Mouse (Mus musculus) megakaryocyte-erythroid progenitor cell, adult 5 weeks (primary cell): ENCODE measurements around the gene Gm7954. TPM values are rescaled to one million over a fixed set of nuclear protein-coding genes. Genes with fewer than 3 reads are reported as not detected.

Source experiments
- polyA plus RNA-seq: library from polyadenylated mRNA; stranded (reverse); fragments of >175 nt; gene quantifications from 2 replicates; pipeline ENCODE4 v1.2.3, GENCODE M21; 2012

Gm7954 gene
- not detected in 2 replicates for polyA plus RNA-seq

GRCm38 (mm10) chr14:41453418-41453817, at the start of gene Gm7954:
Gene Gm7954, minus strand, starts transcription at chr14:41453518.

GRCm38 (mm10) chr14:41489385-41489784, 36.1 kb upstream of the Gm7954 start, which contains the start of gene Gm3486:
Gene Gm3486, minus strand, starts transcription at chr14:41489485.

GRCm38 (mm10) chr14:41408181-41408580, 45.1 kb downstream of the Gm7954 start, which contains the start of gene Gm6482:
Gene Gm6482, minus strand, starts transcription at chr14:41408281.

Other genes with a start within 250 kb of the Gm7954 start
- not detected in 2 replicates for gene Gm2832, start 174.7 kb downstream of the Gm7954 start, polyA plus RNA-seq
- not detected in 2 replicates for gene Gm5798, start 104.9 kb downstream of the Gm7954 start, polyA plus RNA-seq
- gene Gm7945, start 67.1 kb downstream of the Gm7954 start, polyA plus RNA-seq: not detected in 2 replicates
- gene Gm6482, start 45.2 kb downstream of the Gm7954 start, polyA plus RNA-seq: not detected in 2 replicates
- not detected in 2 replicates for gene Gm3486, start 36.0 kb upstream of the Gm7954 start, polyA plus RNA-seq
- gene Gm7970, start 102.1 kb upstream of the Gm7954 start, polyA plus RNA-seq: not detected in 2 replicates
- not detected in 2 replicates for gene 1700049E17Rik2, start 119.7 kb upstream of the Gm7954 start, polyA plus RNA-seq
- not detected in 2 replicates for gene Gm3072, start 171.1 kb upstream of the Gm7954 start, polyA plus RNA-seq
- not detected in 2 replicates for gene Gm3676, start 193.0 kb upstream of the Gm7954 start, polyA plus RNA-seq
- not detected in 2 replicates for gene Gm8068, start 248.4 kb upstream of the Gm7954 start, polyA plus RNA-seq